Comparison of ENCODE assay signal across 8 mouse cellular contexts in the genomic region with DNA sequence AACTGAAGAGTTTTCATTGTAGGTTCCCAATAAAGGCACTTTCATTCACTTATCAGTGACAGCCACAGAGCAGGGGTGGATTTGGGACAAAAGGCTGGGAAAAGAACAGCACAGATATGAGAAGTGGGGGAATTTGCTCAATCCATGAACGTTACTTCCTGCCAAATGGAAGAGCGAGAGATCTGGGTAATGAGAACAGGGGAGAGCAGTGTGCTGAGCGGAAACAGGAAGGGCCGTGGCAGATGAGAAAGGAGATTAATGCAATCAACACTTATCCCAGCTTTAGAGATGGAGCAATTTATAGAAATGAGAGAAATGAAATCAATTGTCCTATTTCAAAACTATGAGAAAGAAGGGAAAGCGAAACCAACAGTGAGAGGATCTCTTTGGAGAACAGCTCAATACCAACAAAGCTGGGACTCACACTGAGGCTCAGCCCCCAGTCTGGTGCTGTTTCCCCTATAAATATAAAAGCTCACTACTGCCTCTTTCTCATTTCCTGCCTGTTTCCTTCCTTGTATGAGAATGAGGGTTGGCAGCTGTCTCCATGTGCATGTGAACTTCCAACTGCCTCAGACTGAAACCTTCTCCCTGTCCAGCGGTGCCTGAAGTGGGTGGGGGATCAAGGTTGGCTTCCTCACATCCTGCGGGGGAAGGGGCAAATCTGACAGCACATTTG. TPM values are rescaled to one million over a fixed set of nuclear protein-coding genes. Genes with fewer than 3 reads are reported as not detected.
DNase-seq lines count a peak whose midpoint lies in the region; ATAC-seq and TF ChIP-seq lines count a peak whose summit lies in the region.

No protein-coding gene starts in this region.

- H3K9ac ChIP-seq in hindbrain, postnatal 0 days (replicated peaks; ENCODE audit: low read length) = no peak overlapping the region
- no peak overlapping the region for H3K9ac ChIP-seq in hindbrain, embryonic 16.5 days (ENCODE audit: low read depth, low read length)

- no peak for TF ChIP-seq CTCF in hindbrain, postnatal 0 days (IDR thresholded peaks at IDR 0.05; ENCODE audit: low read depth)
- TF ChIP-seq CTCF in small intestine, adult 2 months (IDR thresholded peaks at IDR 0.05; ENCODE audit: extremely low read depth, insufficient read length, insufficient replicate concordance, low read depth, low read length) = no peak

- no peak overlapping the region for H3K4me3 ChIP-seq in hindbrain, postnatal 0 days (ENCODE audit: low read length)
- H3K4me3 ChIP-seq in hindbrain, embryonic 16.5 days (ENCODE audit: low read length) = no peak overlapping the region
- peak overlapping the region; percentile 10; the same call in 1 of the 2 replicates for H3K4me3 ChIP-seq in small intestine, adult 2 months (ENCODE audit: low read depth, low read length)

- H3K27ac ChIP-seq in hindbrain, postnatal 0 days = 0 out of 2 replicates have a peak overlapping the region, but pooled peaks have one; percentile 3
- no peak overlapping the region for H3K27ac ChIP-seq in hindbrain, embryonic 16.5 days (ENCODE audit: low read depth, low read length)
- peak overlapping the region; percentile 21 for H3K27ac ChIP-seq in small intestine, adult 2 months (ENCODE audit: insufficient read depth, low read depth, low read length)

- DNase-seq in hindbrain, postnatal 0 days (ENCODE audit: low spot score) = no peak
- DNase-seq in adipocyte (ENCODE audit: low spot score) = peak; percentile 56
- DNase-seq in kidney, postnatal 4 days = peak; percentile 37 to 57
- no peak for DNase-seq in embryo, embryonic 10 days (ENCODE audit: low spot score)
- DNase-seq in right cerebral cortex, postnatal 4 days = no peak

- no peaks in the 10 kb centered on the region for H3K36me3 ChIP-seq in hindbrain, postnatal 0 days (ENCODE audit: insufficient read depth, low read length)
- H3K36me3 ChIP-seq in hindbrain, embryonic 16.5 days (ENCODE audit: control insufficient read depth, insufficient read depth, low read length) = no peaks in the 10 kb centered on the region
- no peaks in the 10 kb centered on the region for H3K36me3 ChIP-seq in small intestine, adult 2 months (ENCODE audit: control insufficient read depth, insufficient read depth, low read length)

- TF ChIP-seq POLR2A in small intestine, adult 2 months (IDR thresholded peaks at IDR 0.05; ENCODE audit: low read depth, low read length) = no peak

- H3K4me2 ChIP-seq in hindbrain, postnatal 0 days (ENCODE audit: low read depth, low read length) = no peak overlapping the region
- no peak overlapping the region for H3K4me2 ChIP-seq in hindbrain, embryonic 16.5 days (ENCODE audit: low read length)

- WGBS in hindbrain, postnatal 0 days = 64% methylated on average over 7 of the region's 7 CpGs
- 74% methylated on average over 7 of the region's 7 CpGs for WGBS in hindbrain, embryonic 16.5 days
- WGBS in small intestine, adult 2 months = 47% methylated on average over 7 of the region's 7 CpGs

- H3K4me1 ChIP-seq in hindbrain, postnatal 0 days (ENCODE audit: insufficient read depth, low read length) = no peaks in the 10 kb centered on the region; the same call in 1 of the 2 replicates
- peaks cover 10% of the 10 kb centered on the region for H3K4me1 ChIP-seq in hindbrain, embryonic 16.5 days (ENCODE audit: control insufficient read depth, insufficient read depth, low read depth, low read length)
- H3K4me1 ChIP-seq in small intestine, adult 2 months (ENCODE audit: control insufficient read depth, insufficient read depth, insufficient read length, low read length) = peaks cover 5% of the 10 kb centered on the region; the same call in 1 of the 2 replicates

- ATAC-seq in hindbrain, postnatal 0 days = no peak
- no peak for ATAC-seq in hindbrain, embryonic 16.5 days
- no peak for ATAC-seq in frontal cortex, adult (ENCODE audit: low TSS enrichment)

- no peaks in the 10 kb centered on the region for H3K9me3 ChIP-seq in hindbrain, postnatal 0 days (ENCODE audit: low read length)
- no peaks in the 10 kb centered on the region for H3K9me3 ChIP-seq in hindbrain, embryonic 16.5 days (ENCODE audit: control insufficient read depth, low read length)

- no peaks in the 10 kb centered on the region for H3K27me3 ChIP-seq in hindbrain, postnatal 0 days (ENCODE audit: insufficient read depth, low read length)
- no peaks in the 10 kb centered on the region for H3K27me3 ChIP-seq in hindbrain, embryonic 16.5 days (replicated peaks; ENCODE audit: control insufficient read depth, insufficient read depth, low read length)
- H3K27me3 ChIP-seq in small intestine, adult 2 months (ENCODE audit: control insufficient read depth, insufficient read depth, low read length) = no peaks in the 10 kb centered on the region

RNA-seq across cellular contexts. Expression of gene B3gnt2, which starts 11.0 kb away (rescaled TPM):
- total RNA-seq in hindbrain, postnatal 0 days (2014; rRNA removed) = 4.8 and 9.2 TPM in 2 replicates
- polyA plus RNA-seq in hindbrain, postnatal 0 days (2015; fragmentation: Nextera tagmentation; extraction: Ambion mirVana) = 2.9 and 4.5 TPM in 2 replicates
- 2.1 and 2.7 TPM in 2 replicates for polyA plus RNA-seq in hindbrain, embryonic 16.5 days (2015; fragmentation: Nextera tagmentation; extraction: Ambion mirVana)
- polyA plus RNA-seq in small intestine, adult 2 months (2012; rRNA removed) = 7.2 and 9.7 TPM in 2 replicates

Comparison
In these comparisons a context has a peak if more than half of its experiments do, and no peak if none do; other contexts are left out.
1. DNase-seq: peak in adipocyte (single experiment) and kidney, postnatal 4 days (2 of 2); none in hindbrain, postnatal 0 days (single experiment), embryo, embryonic 10 days (single experiment) and right cerebral cortex, postnatal 4 days (single experiment).